Mouse (Mus musculus): ENCODE measurements around the gene Cmtm6. TPM values are rescaled to one million over a fixed set of nuclear protein-coding genes. Genes with fewer than 3 reads are reported as not detected.

Cmtm6 gene
- polyA plus RNA-seq, 1 experiment from 2014 or later = 51.6 TPM

- H3K36me3 ChIP-seq (ENCODE audit: control insufficient read depth, insufficient read depth) = peaks cover 37% of the 10 kb centered on the region
- H3K9me3 ChIP-seq (replicated peaks; ENCODE audit: control insufficient read depth, low read length) = no peaks in the 10 kb centered on the region
- no peak overlapping the region for H3K27ac ChIP-seq (ENCODE audit: low read length)
- no peaks in the 10 kb centered on the region for H3K27me3 ChIP-seq (ENCODE audit: control insufficient read depth, insufficient read depth, low read length)
- no peak overlapping the region for H3K4me3 ChIP-seq (ENCODE audit: low read length)
- H3K9ac ChIP-seq (ENCODE audit: low read length) = no peak overlapping the region
- no peak overlapping the region for H3K4me2 ChIP-seq (ENCODE audit: low read depth, low read length)
- no peak for ATAC-seq (replicated peaks; ENCODE audit: extremely low read depth, insufficient read depth, low FRiP score)
- WGBS = 72% methylated on average over 7 of the region's 7 CpGs
- peaks cover 2% of the 10 kb centered on the region; the same call in 1 of the 2 replicates for H3K4me1 ChIP-seq (ENCODE audit: control insufficient read depth, insufficient read depth, low read length)
These were observed 27.4 kb downstream of the Cmtm6 start for GRCm38 (mm10) chr9:114758272-114758671.

GRCm38 (mm10) chr9:114758801-114759200 lies 27.9 kb downstream of the Cmtm6 start:
- H3K4me1 ChIP-seq (ENCODE audit: control insufficient read depth, insufficient read depth, low read length) = no peaks in the 10 kb centered on the region
- H3K27ac ChIP-seq (ENCODE audit: low read length) = no peak overlapping the region; the same call in 1 of the 2 replicates
- no peak overlapping the region for H3K9ac ChIP-seq (ENCODE audit: low read length)
- peaks cover 38% of the 10 kb centered on the region for H3K36me3 ChIP-seq (ENCODE audit: control insufficient read depth, insufficient read depth)
- H3K9me3 ChIP-seq (replicated peaks; ENCODE audit: control insufficient read depth, low read length) = no peaks in the 10 kb centered on the region
- 83% methylated on average over 5 of the region's 5 CpGs for WGBS
- no peak for ATAC-seq (replicated peaks; ENCODE audit: extremely low read depth, insufficient read depth, low FRiP score)
- H3K27me3 ChIP-seq (ENCODE audit: control insufficient read depth, insufficient read depth, low read length) = no peaks in the 10 kb centered on the region
- no peak overlapping the region for H3K4me2 ChIP-seq (ENCODE audit: low read depth, low read length)
- no peak overlapping the region for H3K4me3 ChIP-seq (ENCODE audit: low read length)

- no peaks in the 10 kb centered on the region for H3K4me1 ChIP-seq (ENCODE audit: control insufficient read depth, insufficient read depth, low read length)
- H3K4me3 ChIP-seq (ENCODE audit: low read length) = no peak overlapping the region
- ATAC-seq (replicated peaks; ENCODE audit: extremely low read depth, insufficient read depth, low FRiP score) = no peak
- no peaks in the 10 kb centered on the region for H3K9me3 ChIP-seq (replicated peaks; ENCODE audit: control insufficient read depth, low read length)
- H3K9ac ChIP-seq (ENCODE audit: low read length) = no peak overlapping the region
- H3K36me3 ChIP-seq (ENCODE audit: control insufficient read depth, insufficient read depth) = peaks cover 38% of the 10 kb centered on the region
- 84% methylated on average over 4 of the region's 4 CpGs for WGBS
- H3K27ac ChIP-seq (ENCODE audit: low read length) = no peak overlapping the region
- H3K27me3 ChIP-seq (ENCODE audit: control insufficient read depth, insufficient read depth, low read length) = no peaks in the 10 kb centered on the region
- no peak overlapping the region for H3K4me2 ChIP-seq (ENCODE audit: low read depth, low read length)
These were observed 29.0 kb downstream of the Cmtm6 start for GRCm38 (mm10) chr9:114759886-114760285.

- ATAC-seq (replicated peaks; ENCODE audit: extremely low read depth, insufficient read depth, low FRiP score) = no peak
- WGBS = 70% methylated on average over 5 of the region's 5 CpGs
- peaks cover 38% of the 10 kb centered on the region for H3K36me3 ChIP-seq (ENCODE audit: control insufficient read depth, insufficient read depth)
These were observed 29.4 kb downstream of the Cmtm6 start for GRCm38 (mm10) chr9:114760353-114760752.

GRCm38 (mm10) chr9:114761848-114762247 lies 30.9 kb downstream of the Cmtm6 start:
- peaks cover 41% of the 10 kb centered on the region for H3K36me3 ChIP-seq (ENCODE audit: control insufficient read depth, insufficient read depth)
- no peak overlapping the region for H3K9ac ChIP-seq (ENCODE audit: low read length)
- H3K4me1 ChIP-seq (ENCODE audit: control insufficient read depth, insufficient read depth, low read length) = no peaks in the 10 kb centered on the region; the same call in 1 of the 2 replicates
- H3K9me3 ChIP-seq (replicated peaks; ENCODE audit: control insufficient read depth, low read length) = no peaks in the 10 kb centered on the region
- WGBS = 67% methylated on average over 11 of the region's 11 CpGs
- no peak overlapping the region for H3K4me3 ChIP-seq (ENCODE audit: low read length)
- H3K4me2 ChIP-seq (ENCODE audit: low read depth, low read length) = no peak overlapping the region
- ATAC-seq (replicated peaks; ENCODE audit: extremely low read depth, insufficient read depth, low FRiP score) = no peak
- H3K27ac ChIP-seq (ENCODE audit: low read length) = no peak overlapping the region
- H3K27me3 ChIP-seq (ENCODE audit: control insufficient read depth, insufficient read depth, low read length) = no peaks in the 10 kb centered on the region

More at GRCm38 (mm10) chr9:114760353-114760752, 29.4 kb downstream of the Cmtm6 start:
- no peak overlapping the region for H3K27ac ChIP-seq (ENCODE audit: low read length)
- no peaks in the 10 kb centered on the region for H3K4me1 ChIP-seq (ENCODE audit: control insufficient read depth, insufficient read depth, low read length)
- no peak overlapping the region for H3K9ac ChIP-seq (ENCODE audit: low read length)
- H3K4me3 ChIP-seq (ENCODE audit: low read length) = no peak overlapping the region
- H3K9me3 ChIP-seq (replicated peaks; ENCODE audit: control insufficient read depth, low read length) = no peaks in the 10 kb centered on the region
- no peak overlapping the region for H3K4me2 ChIP-seq (ENCODE audit: low read depth, low read length)
- H3K27me3 ChIP-seq (ENCODE audit: control insufficient read depth, insufficient read depth, low read length) = no peaks in the 10 kb centered on the region

GRCm38 (mm10) chr9:114763341-114763740 lies 32.4 kb downstream of the Cmtm6 start:
- Histone ChIP-seq H3K9ac (ENCODE audit: low read length) (no peak overlapping the region), H3K4me3 (ENCODE audit: low read length) (no peak overlapping the region), H3K36me3 (ENCODE audit: control insufficient read depth, insufficient read depth) (peaks cover 35% of the 10 kb centered on the region), H3K4me2 (ENCODE audit: low read depth, low read length) (no peak overlapping the region), H3K27me3 (ENCODE audit: control insufficient read depth, insufficient read depth, low read length) (no peaks in the 10 kb centered on the region), H3K9me3 (replicated peaks; ENCODE audit: control insufficient read depth, low read length) (no peaks in the 10 kb centered on the region), H3K4me1 (ENCODE audit: control insufficient read depth, insufficient read depth, low read length) (peaks cover 5% of the 10 kb centered on the region; the same call in 1 of the 2 replicates), H3K27ac (ENCODE audit: low read length) (no peak overlapping the region)
- WGBS = 65% methylated on average over 13 of the region's 13 CpGs
- 0 out of 2 replicates have a peak, but pooled peaks have one; percentile 4 for ATAC-seq (replicated peaks; ENCODE audit: extremely low read depth, insufficient read depth, low FRiP score)

GRCm38 (mm10) chr9:114767030-114767429 lies 36.1 kb downstream of the Cmtm6 start:
- no peaks in the 10 kb centered on the region for H3K9me3 ChIP-seq (replicated peaks; ENCODE audit: control insufficient read depth, low read length)
- H3K4me3 ChIP-seq (ENCODE audit: low read length) = no peak overlapping the region
- no peak for ATAC-seq (replicated peaks; ENCODE audit: extremely low read depth, insufficient read depth, low FRiP score)
- 74% methylated on average over 13 of the region's 13 CpGs for WGBS
- no peaks in the 10 kb centered on the region for H3K27me3 ChIP-seq (ENCODE audit: control insufficient read depth, insufficient read depth, low read length)
- no peak overlapping the region for H3K27ac ChIP-seq (ENCODE audit: low read length)
- H3K36me3 ChIP-seq (ENCODE audit: control insufficient read depth, insufficient read depth) = peaks cover 20% of the 10 kb centered on the region
- no peak overlapping the region for H3K4me2 ChIP-seq (ENCODE audit: low read depth, low read length)
- peaks cover 5% of the 10 kb centered on the region; the same call in 1 of the 2 replicates for H3K4me1 ChIP-seq (ENCODE audit: control insufficient read depth, insufficient read depth, low read length)
- no peak overlapping the region for H3K9ac ChIP-seq (ENCODE audit: low read length)

GRCm38 (mm10) chr9:114767507-114767906 lies 36.6 kb downstream of the Cmtm6 start:
- WGBS = 79% methylated on average over 2 of the region's 2 CpGs
- Histone ChIP-seq H3K4me3 (ENCODE audit: low read length) (no peak overlapping the region), H3K4me1 (ENCODE audit: control insufficient read depth, insufficient read depth, low read length) (peaks cover 5% of the 10 kb centered on the region; the same call in 1 of the 2 replicates), H3K9me3 (replicated peaks; ENCODE audit: control insufficient read depth, low read length) (peaks cover 3% of the 10 kb centered on the region; the same call in 1 of the 2 replicates), H3K27me3 (ENCODE audit: control insufficient read depth, insufficient read depth, low read length) (no peaks in the 10 kb centered on the region), H3K27ac (ENCODE audit: low read length) (no peak overlapping the region), H3K36me3 (ENCODE audit: control insufficient read depth, insufficient read depth) (peaks cover 20% of the 10 kb centered on the region; the same call in 1 of the 2 replicates), H3K9ac (ENCODE audit: low read length) (no peak overlapping the region), H3K4me2 (ENCODE audit: low read depth, low read length) (no peak overlapping the region)
- no peak for ATAC-seq (replicated peaks; ENCODE audit: extremely low read depth, insufficient read depth, low FRiP score)

GRCm38 (mm10) chr9:114768066-114768465 lies 37.1 kb downstream of the Cmtm6 start:
- peaks cover 15% of the 10 kb centered on the region; the same call in 1 of the 2 replicates for H3K36me3 ChIP-seq (ENCODE audit: control insufficient read depth, insufficient read depth)
- no peaks in the 10 kb centered on the region for H3K27me3 ChIP-seq (ENCODE audit: control insufficient read depth, insufficient read depth, low read length)
- H3K27ac ChIP-seq (ENCODE audit: low read length) = no peak overlapping the region
- peaks cover 5% of the 10 kb centered on the region; the same call in 1 of the 2 replicates for H3K4me1 ChIP-seq (ENCODE audit: control insufficient read depth, insufficient read depth, low read length)
- no peak overlapping the region for H3K4me3 ChIP-seq (ENCODE audit: low read length)
- peaks cover 3% of the 10 kb centered on the region; the same call in 1 of the 2 replicates for H3K9me3 ChIP-seq (replicated peaks; ENCODE audit: control insufficient read depth, low read length)
- no peak overlapping the region for H3K9ac ChIP-seq (ENCODE audit: low read length)
- no peak for ATAC-seq (replicated peaks; ENCODE audit: extremely low read depth, insufficient read depth, low FRiP score)
- no peak overlapping the region for H3K4me2 ChIP-seq (ENCODE audit: low read depth, low read length)
- 43% methylated on average over 10 of the region's 10 CpGs for WGBS
